Mouse (Mus musculus) embryonic fibroblast, embryonic 13.5 days (primary cell): ENCODE measurements at regions not wholly inside any gene's neighbourhood (a gene's known extent, or its start where the extent isn't known, plus 50 kb on each side); places are given as distances from the start of the nearest gene placed in this dataset.

Experiments used
- H3K27ac ChIP-seq: 2 replicates; pipeline ENCODE4 v1.5.1; 2012; ENCODE audit warnings: low read length, control low read depth, inconsistent platforms; ENCODE audit not compliant: insufficient read depth
- H3K4me1 ChIP-seq: 2 replicates; pipeline ENCODE4 v1.6.1; 2011; ENCODE audit warnings: low read length; ENCODE audit not compliant: control insufficient read depth, insufficient read depth
- H3K4me3 ChIP-seq: 2 replicates; pipeline ENCODE4 v1.5.1; 2011; ENCODE audit warnings: mild to moderate bottlenecking, control low read depth, low read length; ENCODE audit not compliant: insufficient read depth
- CTCF ChIP-seq: IDR thresholded peaks from 2 replicates; pipeline ENCODE4 v1.5.1; 2011; ENCODE audit warnings: mild to moderate bottlenecking, control low read depth, low read length, moderate library complexity, borderline replicate concordance; ENCODE audit not compliant: insufficient read depth
- POLR2A ChIP-seq: IDR thresholded peaks from 2 replicates; pipeline ENCODE4 v1.6.1; 2011; ENCODE audit warnings: low read depth, mild to moderate bottlenecking, control low read depth, low read length, moderate library complexity

GRCm38 (mm10) chr1:80033522-80033921 is 172.5 kb upstream of the Serpine2 start:
- H3K27ac ChIP-seq = no peak overlapping the region

GRCm38 (mm10) chr1:80033121-80033520 is 172.1 kb upstream of the Serpine2 start:
- H3K27ac ChIP-seq = no peak overlapping the region
- no peaks in the 10 kb centered on the region for H3K4me1 ChIP-seq
- no peak overlapping the region for H3K4me3 ChIP-seq
- no peak for TF ChIP-seq CTCF
- TF ChIP-seq POLR2A = no peak

More at GRCm38 (mm10) chr1:80033522-80033921, 172.5 kb upstream of the Serpine2 start:
- TF ChIP-seq POLR2A = no peak
- Histone ChIP-seq H3K4me3 (no peak overlapping the region), H3K4me1 (no peaks in the 10 kb centered on the region)

GRCm38 (mm10) chr1:80032464-80032863 is 171.5 kb upstream of the Serpine2 start:
- no peak overlapping the region for H3K27ac ChIP-seq
- no peak overlapping the region for H3K4me3 ChIP-seq

GRCm38 (mm10) chr1:80030635-80031034 is 169.7 kb upstream of the Serpine2 start:
- TF ChIP-seq POLR2A (no peak), CTCF (no peak)
- Histone ChIP-seq H3K27ac (no peak overlapping the region), H3K4me3 (no peak overlapping the region), H3K4me1 (no peaks in the 10 kb centered on the region)

More at GRCm38 (mm10) chr1:80032464-80032863, 171.5 kb upstream of the Serpine2 start:
- no peaks in the 10 kb centered on the region for H3K4me1 ChIP-seq
- TF ChIP-seq POLR2A = no peak
- TF ChIP-seq CTCF = no peak

GRCm38 (mm10) chr1:80030224-80030623 is 169.2 kb upstream of the Serpine2 start:
- TF ChIP-seq CTCF = no peak
- TF ChIP-seq POLR2A = no peak
- H3K4me3 ChIP-seq = no peak overlapping the region
- H3K27ac ChIP-seq = no peak overlapping the region

GRCm38 (mm10) chr1:80025863-80026616 is 165.1 kb upstream of the Serpine2 start:
- H3K27ac ChIP-seq = no peak overlapping the region
- no peak overlapping the region for H3K4me3 ChIP-seq
- H3K4me1 ChIP-seq = peaks cover 10% of the 10 kb centered on the region
- TF ChIP-seq POLR2A = no peak

More at GRCm38 (mm10) chr1:80030224-80030623, 169.2 kb upstream of the Serpine2 start:
- H3K4me1 ChIP-seq = no peaks in the 10 kb centered on the region

GRCm38 (mm10) chr1:80023518-80024095 is 162.6 kb upstream of the Serpine2 start:
- Histone ChIP-seq H3K4me3 (no peak overlapping the region), H3K27ac (no peak overlapping the region), H3K4me1 (peaks cover 10% of the 10 kb centered on the region)
- no peak for TF ChIP-seq CTCF

- no peak for TF ChIP-seq POLR2A
- TF ChIP-seq CTCF = no peak
- H3K4me3 ChIP-seq = no peak overlapping the region
- peaks cover 10% of the 10 kb centered on the region for H3K4me1 ChIP-seq
- H3K27ac ChIP-seq = no peak overlapping the region
Measured at GRCm38 (mm10) chr1:80021866-80022265, 160.9 kb upstream of the Serpine2 start.

- no peak overlapping the region for H3K4me3 ChIP-seq
- H3K4me1 ChIP-seq = peaks cover 2% of the 10 kb centered on the region
- TF ChIP-seq CTCF (no peak), POLR2A (no peak)
- H3K27ac ChIP-seq = no peak overlapping the region
Measured at GRCm38 (mm10) chr1:80018391-80019065, 157.5 kb upstream of the Serpine2 start.

GRCm38 (mm10) chr1:80015474-80015873 is 154.5 kb upstream of the Serpine2 start:
- TF ChIP-seq POLR2A (no peak), CTCF (no peak)
- Histone ChIP-seq H3K4me1 (no peaks in the 10 kb centered on the region), H3K27ac (no peak overlapping the region), H3K4me3 (no peak overlapping the region)
